Mouse (Mus musculus) heart, embryonic 13.5 days (tissue): Measurements from ENCODE around the gene Rps21. TPM values are rescaled to one million over a fixed set of nuclear protein-coding genes. Genes with fewer than 3 reads are reported as not detected.

Experiments used
- ATAC-seq: fragments of 200-750 bp; cut with Nextera tagmentation; 2 replicates; pipeline ENCODE4 v1.8.0; 2017; ENCODE audit warnings: moderate TSS enrichment; ENCODE audit not compliant: insufficient number of reproducible peaks, low FRiP score, low TSS enrichment; ENCODE audit errors: extremely low read depth
- H3K27ac ChIP-seq: fragments of 300-500 bp; sonication (generic); replicated peaks from 2 replicates; pipeline ENCODE4 v1.5.1; 2015; ENCODE audit warnings: moderate library complexity, mild to moderate bottlenecking, inconsistent platforms
- H3K27me3 ChIP-seq: fragments of 300-500 bp; sonication (generic); replicated peaks from 2 replicates; pipeline ENCODE4 v1.6.1; 2015; ENCODE audit warnings: mild to moderate bottlenecking, inconsistent platforms
- H3K36me3 ChIP-seq: fragments of 300-500 bp; sonication (generic); 2 replicates; pipeline ENCODE4 v1.6.1; 2015; ENCODE audit warnings: mild to moderate bottlenecking, inconsistent platforms
- H3K4me1 ChIP-seq: fragments of 300-500 bp; sonication (generic); 2 replicates; pipeline ENCODE4 v1.6.1; 2015; ENCODE audit warnings: inconsistent platforms
- H3K4me2 ChIP-seq: fragments of 300-500 bp; sonication (generic); 2 replicates; pipeline ENCODE4 v1.6.1; 2015; ENCODE audit warnings: inconsistent platforms, mild to moderate bottlenecking, moderate library complexity
- H3K4me3 ChIP-seq: fragments of 300-500 bp; sonication (generic); 2 replicates; pipeline ENCODE4 v1.5.1; 2015; ENCODE audit warnings: moderate library complexity, mild to moderate bottlenecking, inconsistent platforms
- H3K9ac ChIP-seq: fragments of 300-500 bp; sonication (generic); 2 replicates; pipeline ENCODE4 v1.6.1; 2015; ENCODE audit warnings: inconsistent platforms, mild to moderate bottlenecking, moderate library complexity
- H3K9me3 ChIP-seq: fragments of 300-500 bp; sonication (generic); 2 replicates; pipeline ENCODE4 v1.6.1; 2016; ENCODE audit warnings: inconsistent platforms
- WGBS: fragments of 180-500 bp; shearing (Covaris S2); methylation state at CpG from one replicate; pipeline ENCODE4 v1.1.7; 2015; ENCODE audit warnings: mixed read lengths; 5-methylcytosine and 5-hydroxymethylcytosine counted together
- polyA plus RNA-seq: library from polyadenylated mRNA; unstranded; fragments of >200 nt; fragmentation: Nextera tagmentation; extraction: Ambion mirVana; gene quantifications from 2 replicates; pipeline ENCODE4 v1.2.1, GENCODE M21; 2015

Gene Rps21
- polyA plus RNA-seq, 1 experiment from 2014 or later = 332 TPM

DNA sequence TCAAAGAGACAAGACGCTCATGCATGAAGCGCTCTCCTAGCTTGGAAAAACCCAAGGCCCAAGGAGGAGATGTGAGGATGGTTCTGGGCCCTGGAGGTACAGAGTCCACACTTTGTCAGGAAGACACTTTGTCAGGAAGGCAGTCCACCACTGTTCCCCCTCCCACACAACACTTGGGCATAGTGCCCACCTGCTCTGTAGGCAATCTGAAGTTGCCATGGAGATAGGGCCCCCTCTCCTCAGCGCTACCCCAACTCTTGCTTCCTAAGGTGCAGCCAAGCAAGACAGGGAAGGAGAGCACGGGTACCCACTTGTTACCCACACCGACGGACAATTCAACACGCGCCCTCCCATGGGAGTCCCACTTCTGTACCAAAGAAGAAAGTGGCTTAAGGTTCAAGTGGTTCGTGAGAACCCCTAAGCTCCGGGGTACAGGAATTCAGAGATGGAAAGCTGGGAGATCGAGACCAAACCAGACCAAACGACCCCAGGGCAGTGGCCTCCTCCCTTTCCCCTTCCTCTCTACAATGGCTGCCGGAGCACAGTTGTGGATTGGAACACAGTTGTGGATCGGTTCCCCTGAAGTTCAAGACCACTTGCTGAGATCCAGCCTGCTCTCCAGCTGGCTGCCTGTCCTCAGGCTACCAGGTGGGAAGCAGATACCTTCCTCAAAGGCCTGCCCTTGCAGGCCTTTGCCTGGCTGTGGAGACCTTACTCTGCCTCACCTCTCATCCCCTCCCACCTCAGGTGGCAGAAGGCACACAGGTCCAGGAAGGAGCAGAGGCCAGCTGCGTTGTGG is 37.8 kb upstream of the Rps21 start:
- no peak overlapping the region; the same call in 1 of the 2 replicates for H3K9ac ChIP-seq

DNA sequence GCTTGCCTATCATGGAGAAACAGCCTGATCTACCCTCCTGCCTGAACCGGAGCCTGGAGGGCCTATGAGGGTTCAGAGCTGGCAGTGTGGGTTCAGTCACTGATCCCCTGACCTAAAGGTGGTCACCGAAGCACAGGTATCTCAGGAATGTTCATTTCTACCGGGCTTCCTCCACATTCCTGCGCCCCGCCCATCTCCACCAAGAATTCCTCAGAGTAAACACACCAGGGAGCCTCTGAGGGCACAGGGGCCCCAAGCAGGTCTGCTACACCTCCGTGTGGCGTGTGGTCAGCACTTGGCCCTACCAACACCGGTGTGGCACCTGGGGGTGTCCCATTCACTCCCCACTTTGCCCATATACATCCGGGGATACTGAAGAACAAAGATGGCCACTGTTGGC is 37.0 kb upstream of the Rps21 start:
- Histone ChIP-seq H3K4me2 (no peak overlapping the region), H3K4me3 (no peak overlapping the region), H3K36me3 (peaks cover 4% of the 10 kb centered on the region; the same call in 1 of the 2 replicates), H3K9me3 (no peaks in the 10 kb centered on the region), H3K27me3 (peaks cover 23% of the 10 kb centered on the region), H3K27ac (no peak overlapping the region), H3K4me1 (peaks cover 86% of the 10 kb centered on the region), H3K9ac (no peak overlapping the region)
- 58% methylated on average over 9 of the region's 9 CpGs for WGBS
- no peak for ATAC-seq

More for the DNA sequence above, 37.8 kb upstream of the Rps21 start:
- Histone ChIP-seq H3K27ac (peak overlapping the region; percentile 55), H3K4me2 (no peak overlapping the region), H3K9me3 (no peaks in the 10 kb centered on the region), H3K4me3 (no peak overlapping the region), H3K4me1 (peaks cover 88% of the 10 kb centered on the region), H3K27me3 (peaks cover 15% of the 10 kb centered on the region), H3K36me3 (peaks cover 4% of the 10 kb centered on the region; the same call in 1 of the 2 replicates)
- no peak for ATAC-seq
- 78% methylated on average over 15 of the region's 15 CpGs for whole genome bisulfite sequencing

DNA sequence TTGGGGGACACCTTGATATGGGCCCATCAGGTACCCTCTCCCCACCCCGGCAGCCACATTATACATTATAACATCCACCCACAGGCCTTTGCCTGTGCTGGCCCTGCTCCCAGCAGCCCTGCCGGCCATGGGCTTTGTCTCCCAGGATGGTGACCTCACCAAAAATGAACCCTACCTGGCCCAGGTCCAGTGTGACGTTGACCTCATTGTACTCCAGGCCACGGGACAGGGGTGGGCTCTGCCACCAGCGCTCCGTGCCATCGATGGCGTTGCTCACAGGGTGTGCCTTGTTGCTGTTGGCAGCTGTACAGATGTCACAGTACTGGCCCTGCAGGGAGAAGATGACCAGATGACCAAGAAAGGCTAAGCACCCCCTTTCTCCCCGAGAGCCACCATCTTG is 36.1 kb upstream of the Rps21 start:
- H3K27me3 ChIP-seq = peaks cover 31% of the 10 kb centered on the region
- H3K9me3 ChIP-seq = no peaks in the 10 kb centered on the region
- peaks cover 4% of the 10 kb centered on the region; the same call in 1 of the 2 replicates for H3K36me3 ChIP-seq
- 75% methylated on average over 9 of the region's 9 CpGs for WGBS
- no peak overlapping the region for H3K4me3 ChIP-seq
- no peak overlapping the region for H3K4me2 ChIP-seq
- H3K4me1 ChIP-seq = peaks cover 80% of the 10 kb centered on the region
- ATAC-seq = no peak
- H3K27ac ChIP-seq = no peak overlapping the region
- H3K9ac ChIP-seq = no peak overlapping the region

DNA sequence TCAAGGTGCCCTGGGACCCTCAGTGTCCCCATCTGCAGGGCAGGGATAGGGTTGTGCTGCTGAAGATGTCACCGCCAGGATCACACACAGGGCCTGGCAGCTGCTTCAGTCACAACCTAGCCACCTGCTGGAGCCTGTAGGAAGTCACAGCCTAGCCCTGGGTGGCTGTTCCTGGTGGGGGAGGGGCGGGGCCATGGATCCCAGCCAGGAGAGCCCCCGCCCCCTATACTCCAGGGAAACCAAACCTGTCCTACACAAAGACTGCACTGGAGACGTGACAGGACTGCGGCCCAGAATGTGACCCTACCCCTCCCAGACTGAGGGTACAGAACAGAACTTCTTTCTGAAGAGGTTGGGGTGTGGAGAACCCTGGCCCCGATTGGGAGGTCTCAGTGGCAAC is 34.9 kb upstream of the Rps21 start:
- peak overlapping the region; percentile 24 for H3K4me2 ChIP-seq
- no peaks in the 10 kb centered on the region for H3K9me3 ChIP-seq
- peak overlapping the region; percentile 54 for H3K9ac ChIP-seq
- peaks cover 4% of the 10 kb centered on the region; the same call in 1 of the 2 replicates for H3K36me3 ChIP-seq
- peaks cover 35% of the 10 kb centered on the region for H3K27me3 ChIP-seq
- H3K4me3 ChIP-seq = no peak overlapping the region
- peaks cover 79% of the 10 kb centered on the region for H3K4me1 ChIP-seq
- WGBS = 13% methylated on average over 6 of the region's 6 CpGs
- peak; percentile 18; the same call in 1 of the 2 replicates for ATAC-seq
- no peak overlapping the region for H3K27ac ChIP-seq

DNA sequence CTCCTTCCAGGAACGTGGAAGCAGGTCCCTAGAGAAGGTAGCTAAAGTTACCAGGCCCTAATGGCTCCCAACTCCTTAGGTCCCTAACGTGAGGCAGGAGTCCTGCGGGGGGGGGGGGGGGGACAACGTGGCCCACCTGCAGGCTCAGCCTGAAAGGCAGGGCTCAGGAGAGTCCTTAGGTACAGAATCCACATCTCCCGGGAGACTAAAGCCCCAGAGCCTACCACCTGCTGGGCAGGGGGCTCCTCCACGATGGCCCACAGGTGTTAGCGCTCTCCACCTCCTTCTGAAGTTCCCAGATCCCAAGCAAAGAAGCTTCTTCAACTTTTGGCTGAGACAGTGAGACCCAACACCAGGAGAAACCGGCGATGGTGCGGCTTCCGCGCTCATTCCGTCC is 32.5 kb upstream of the Rps21 start:
- Histone ChIP-seq H3K4me2 (peak overlapping the region; percentile 81), H3K9me3 (no peaks in the 10 kb centered on the region), H3K36me3 (peaks cover 4% of the 10 kb centered on the region; the same call in 1 of the 2 replicates), H3K27me3 (peaks cover 35% of the 10 kb centered on the region), H3K4me1 (peaks cover 75% of the 10 kb centered on the region), H3K27ac (peak overlapping the region; percentile 66; the same call in 1 of the 2 replicates), H3K4me3 (peak overlapping the region; percentile 72), H3K9ac (peak overlapping the region; percentile 86)
- 4% methylated on average over 13 of the region's 13 CpGs for WGBS
- ATAC-seq = no peak

DNA sequence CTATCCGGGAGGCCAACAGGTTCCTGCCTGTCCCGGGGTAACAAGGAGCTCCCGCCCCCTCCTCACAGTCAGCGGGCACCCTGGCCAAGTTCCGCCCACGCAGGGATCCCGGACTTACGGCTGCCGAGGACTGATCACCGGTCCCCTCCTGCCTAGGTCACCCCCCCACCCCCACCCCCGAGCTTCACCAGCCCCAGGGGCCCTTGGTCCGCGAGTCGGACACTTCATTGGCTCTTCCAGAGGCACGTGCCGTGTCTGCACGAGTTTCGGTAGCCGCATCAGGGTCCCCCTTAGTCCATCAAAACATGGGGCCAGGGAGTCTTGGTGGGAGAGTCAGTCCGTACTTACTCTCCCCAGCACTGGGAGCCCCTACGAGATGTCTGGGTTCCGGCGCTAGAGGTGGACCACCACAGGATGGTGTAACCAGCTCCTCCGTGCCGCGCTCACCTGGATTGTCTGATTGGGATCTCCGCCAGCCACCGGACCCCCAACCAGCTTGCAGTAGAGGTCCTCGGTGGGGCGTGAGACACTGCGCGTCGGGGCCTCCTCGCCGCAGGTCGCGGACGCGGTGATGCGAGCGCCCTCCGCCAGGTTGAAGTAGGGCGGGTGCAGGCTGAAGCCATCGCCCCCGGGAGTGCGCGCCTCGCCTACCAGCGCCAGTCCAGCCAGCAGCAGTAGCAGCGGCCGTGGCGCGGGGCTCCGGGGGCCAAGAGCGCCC is 32.0 kb upstream of the Rps21 start:
- peaks cover 75% of the 10 kb centered on the region for H3K4me1 ChIP-seq
- no peak for ATAC-seq

DNA sequence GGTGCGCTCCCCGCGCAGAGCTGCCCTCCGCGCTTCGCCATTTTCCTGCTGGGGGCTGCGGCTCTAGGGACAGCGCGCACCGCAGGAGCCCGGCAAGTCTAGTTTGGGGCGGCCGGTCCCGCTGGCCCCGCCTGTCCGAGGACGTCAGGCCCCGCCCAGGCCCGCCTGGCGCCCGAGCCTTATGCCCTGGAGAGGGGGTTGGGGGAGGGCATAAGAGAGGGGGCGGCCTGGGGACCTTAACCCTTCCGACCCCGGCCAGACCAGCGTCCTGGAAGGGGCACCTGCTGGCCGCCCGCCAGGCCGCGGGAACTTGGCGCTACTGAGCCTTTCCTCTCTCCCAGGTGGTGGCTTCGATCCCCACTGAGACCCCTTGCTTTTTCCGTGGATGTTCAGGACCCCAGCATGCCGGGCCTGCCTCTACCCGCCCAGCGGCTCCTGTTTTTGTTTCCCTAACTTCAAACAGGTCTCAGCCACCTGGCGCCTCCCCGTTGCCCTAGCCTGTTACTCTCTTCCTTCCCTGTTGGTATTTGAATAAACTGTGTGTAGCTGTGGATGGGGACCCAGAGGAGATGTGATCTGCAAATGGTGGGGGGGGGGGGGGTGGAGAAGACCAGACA is 31.3 kb upstream of the Rps21 start, which contains the start of gene Lama5:
Lama5 (minus strand) TSS at position 98 of the 617 bp plus-strand sequence.
- 3% methylated on average over 37 of the region's 37 CpGs for WGBS
- Histone ChIP-seq H3K36me3 (peaks cover 3% of the 10 kb centered on the region; the same call in 1 of the 2 replicates), H3K9ac (peak within 1 kb of the TSS; percentile 86), H3K9me3 (no peaks in the 10 kb centered on the region), H3K27ac (peak within 1 kb of the TSS; percentile 66), H3K4me1 (peaks cover 79% of the 10 kb centered on the region), H3K4me3 (peak within 1 kb of the TSS; percentile 72), H3K4me2 (peak within 1 kb of the TSS; percentile 81), H3K27me3 (peaks cover 35% of the 10 kb centered on the region)
- ATAC-seq = peak; percentile 44; the same call in 1 of the 2 replicates

More for the DNA sequence above, 32.0 kb upstream of the Rps21 start:
- H3K9ac ChIP-seq = peak overlapping the region; percentile 86
- 0% methylated on average over 55 of the region's 55 CpGs for WGBS
- peak overlapping the region; percentile 66 for H3K27ac ChIP-seq
- peaks cover 4% of the 10 kb centered on the region; the same call in 1 of the 2 replicates for H3K36me3 ChIP-seq
- no peaks in the 10 kb centered on the region for H3K9me3 ChIP-seq
- H3K4me3 ChIP-seq = peak overlapping the region; percentile 72
- H3K4me2 ChIP-seq = peak overlapping the region; percentile 81
- peaks cover 35% of the 10 kb centered on the region for H3K27me3 ChIP-seq

DNA sequence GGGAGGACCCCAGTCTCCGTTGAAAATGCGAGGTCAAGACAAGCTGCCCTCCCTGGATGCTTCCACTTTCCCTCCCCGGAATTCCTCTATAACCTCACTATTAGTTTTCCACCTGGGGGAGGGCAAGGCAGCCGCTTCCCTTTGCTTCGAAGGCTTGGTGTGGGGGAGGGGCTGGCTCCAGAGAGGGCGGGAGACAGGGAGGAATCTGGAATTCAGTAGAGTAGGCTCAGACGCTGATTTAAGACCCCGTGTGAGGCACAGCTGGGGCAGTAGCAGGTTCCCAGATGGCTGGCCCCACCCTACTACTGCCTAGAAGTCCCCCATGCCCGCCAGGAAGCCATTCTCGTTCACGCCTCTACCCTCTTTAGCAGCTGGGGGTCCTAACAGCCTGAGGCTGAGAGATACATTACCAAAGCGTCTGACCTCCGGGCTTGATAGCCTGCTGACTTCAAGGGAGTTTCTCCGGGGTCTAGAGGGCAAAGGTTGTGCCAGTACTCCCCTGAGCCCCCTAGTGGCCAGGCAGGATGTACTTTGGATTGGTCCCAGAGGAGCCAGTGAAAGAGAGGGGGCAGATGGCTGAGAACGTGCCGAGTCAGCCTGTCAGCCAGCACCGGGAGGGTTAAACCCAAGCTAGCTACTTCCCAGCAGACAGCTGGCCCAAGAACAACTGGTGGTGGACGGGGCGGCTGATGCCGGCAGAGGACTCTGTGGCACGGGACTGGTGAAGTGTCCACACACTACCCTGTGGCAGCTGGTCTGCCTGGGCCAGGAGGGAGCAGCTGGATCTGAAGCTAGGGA is 29.7 kb upstream of the Rps21 start:
- peak overlapping the region; percentile 33; the same call in 1 of the 2 replicates for H3K9ac ChIP-seq
- peaks cover 35% of the 10 kb centered on the region for H3K27me3 ChIP-seq
- H3K9me3 ChIP-seq = no peaks in the 10 kb centered on the region
- peak overlapping the region; percentile 55 for H3K4me2 ChIP-seq
- peak overlapping the region; percentile 13 for H3K4me3 ChIP-seq
- H3K27ac ChIP-seq = peak overlapping the region; percentile 73
- WGBS = 3% methylated on average over 21 of the region's 21 CpGs
- no peak for ATAC-seq
- H3K4me1 ChIP-seq = peaks cover 73% of the 10 kb centered on the region
- no peaks in the 10 kb centered on the region for H3K36me3 ChIP-seq

DNA sequence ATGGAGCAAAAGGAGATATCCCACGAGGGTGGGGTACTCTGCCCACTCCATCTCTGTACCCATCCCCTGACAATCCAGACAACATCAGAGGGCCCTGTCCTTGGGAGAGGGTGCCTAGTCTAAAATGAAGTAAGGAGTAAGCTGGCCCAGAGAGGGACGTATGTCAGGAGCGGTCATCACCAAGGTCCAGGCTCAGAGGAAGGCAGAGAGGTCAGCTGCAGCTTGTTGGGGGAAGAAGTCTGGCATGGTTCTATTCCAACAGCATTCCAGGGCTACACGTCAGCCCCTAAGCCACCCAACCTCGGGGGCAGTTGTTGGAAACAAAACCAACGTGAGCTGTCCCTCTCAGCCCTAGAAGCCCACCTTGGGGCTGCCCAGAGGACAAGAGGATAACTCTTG is 29.1 kb upstream of the Rps21 start:
- no peaks in the 10 kb centered on the region for H3K9me3 ChIP-seq
- H3K27me3 ChIP-seq = peaks cover 32% of the 10 kb centered on the region
- peak overlapping the region; percentile 73 for H3K27ac ChIP-seq
- no peaks in the 10 kb centered on the region for H3K36me3 ChIP-seq
- no peak overlapping the region for H3K4me3 ChIP-seq
- H3K9ac ChIP-seq = peak overlapping the region; percentile 15; the same call in 1 of the 2 replicates
- WGBS = 48% methylated on average over 6 of the region's 6 CpGs
- H3K4me2 ChIP-seq = peak overlapping the region; percentile 55
- peaks cover 73% of the 10 kb centered on the region for H3K4me1 ChIP-seq
- ATAC-seq = no peak

DNA sequence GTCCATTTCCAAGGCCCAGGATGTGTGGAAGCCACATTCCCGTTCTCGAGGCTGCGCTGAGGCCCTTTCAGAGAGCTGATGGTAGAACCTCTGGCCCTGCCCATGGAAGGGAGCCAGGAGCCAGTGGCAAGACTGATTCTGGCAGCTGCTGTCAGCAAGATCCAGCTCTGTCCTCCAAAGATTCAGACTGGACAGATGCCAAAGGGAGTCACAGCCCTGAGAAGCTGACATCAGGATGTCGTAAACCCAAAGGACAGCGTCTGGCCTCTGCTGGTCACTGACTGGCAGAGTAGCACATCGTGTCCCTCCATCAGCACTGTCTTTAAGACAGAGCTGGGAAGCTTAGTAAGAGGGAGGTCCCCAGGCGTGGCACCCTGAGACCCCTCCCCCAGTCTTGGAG is 28.6 kb upstream of the Rps21 start:
- Histone ChIP-seq H3K4me1 (peaks cover 73% of the 10 kb centered on the region), H3K4me2 (no peak overlapping the region; the same call in 1 of the 2 replicates), H3K27ac (peak overlapping the region; percentile 73), H3K27me3 (peaks cover 27% of the 10 kb centered on the region), H3K9me3 (no peaks in the 10 kb centered on the region), H3K4me3 (no peak overlapping the region), H3K9ac (peak overlapping the region; percentile 15; the same call in 1 of the 2 replicates), H3K36me3 (no peaks in the 10 kb centered on the region)
- 30% methylated on average over 7 of the region's 7 CpGs for WGBS
- no peak for ATAC-seq
